Mouse (Mus musculus) embryonic facial prominence, embryonic 15.5 days (tissue): ENCODE results near the gene Cyfip2. TPM values are rescaled to one million over a fixed set of nuclear protein-coding genes. Genes with fewer than 3 reads are reported as not detected.

Experiments used
- ATAC-seq: fragments of 200-750 bp; cut with Nextera tagmentation; 2 replicates; pipeline ENCODE4 v1.8.0; 2017; ENCODE audit warnings: low read depth, moderate TSS enrichment; ENCODE audit not compliant: insufficient number of reproducible peaks, low FRiP score, low TSS enrichment
- H3K27ac ChIP-seq: fragments of 300-500 bp; sonication (generic); replicated peaks from 2 replicates; pipeline ENCODE4 v1.5.1; 2015; ENCODE audit warnings: mild to moderate bottlenecking, inconsistent platforms
- H3K27me3 ChIP-seq: fragments of 300-500 bp; sonication (generic); 2 replicates; pipeline ENCODE4 v1.6.1; 2015; ENCODE audit warnings: inconsistent platforms
- H3K36me3 ChIP-seq: fragments of 300-500 bp; sonication (generic); 2 replicates; pipeline ENCODE4 v1.6.1; 2015; ENCODE audit warnings: mild to moderate bottlenecking, inconsistent platforms
- H3K4me1 ChIP-seq: fragments of 300-500 bp; sonication (generic); 2 replicates; pipeline ENCODE4 v1.6.1; 2015; ENCODE audit warnings: inconsistent platforms
- H3K4me2 ChIP-seq: fragments of 300-500 bp; sonication (generic); replicated peaks from 2 replicates; pipeline ENCODE4 v1.6.1; 2015; ENCODE audit warnings: mild to moderate bottlenecking, inconsistent platforms
- H3K4me3 ChIP-seq: fragments of 300-500 bp; sonication (generic); replicated peaks from 2 replicates; pipeline ENCODE4 v1.5.1; 2015; ENCODE audit warnings: mild to moderate bottlenecking, inconsistent platforms
- H3K9ac ChIP-seq: fragments of 300-500 bp; sonication (generic); 2 replicates; pipeline ENCODE4 v1.6.1; 2015; ENCODE audit warnings: inconsistent platforms
- H3K9me3 ChIP-seq: fragments of 300-500 bp; sonication (generic); replicated peaks from 2 replicates; pipeline ENCODE4 v1.6.1; 2016; ENCODE audit warnings: inconsistent platforms
- WGBS: fragments of 180-500 bp; shearing (Covaris S2); methylation state at CpG from one replicate; pipeline ENCODE4 v1.1.7; 2015; 5-methylcytosine and 5-hydroxymethylcytosine counted together
- polyA plus RNA-seq: library from polyadenylated mRNA; unstranded; fragments of >200 nt; fragmentation: Nextera tagmentation; extraction: Ambion mirVana; gene quantifications from 2 replicates; pipeline ENCODE4 v1.2.1, GENCODE M21; 2015

Cyfip2 gene
- polyA plus RNA-seq, 1 experiment from 2014 or later: 14.2 TPM

DNA sequence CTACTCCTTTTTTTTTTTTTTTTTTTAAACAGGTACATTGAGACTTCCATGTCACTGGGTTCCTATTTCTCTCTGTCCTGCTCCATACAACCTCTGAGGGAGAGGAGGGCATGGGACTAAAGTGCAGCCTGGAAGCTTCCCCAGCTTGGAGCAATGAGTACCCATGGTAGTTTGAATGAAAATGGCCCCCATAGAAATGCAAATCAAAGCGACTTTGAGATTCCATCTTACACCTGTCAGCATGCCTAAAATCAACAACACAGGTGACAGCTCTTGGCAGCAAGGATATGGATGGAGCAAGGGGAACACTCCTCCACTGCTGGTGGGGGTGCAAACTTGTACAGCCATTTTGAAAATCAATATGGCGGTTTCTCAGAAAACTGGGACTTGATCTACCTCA, 57.4 kb downstream of the Cyfip2 start:
- no peak overlapping the region for H3K4me3 ChIP-seq
- no peaks in the 10 kb centered on the region for H3K27me3 ChIP-seq
- H3K9ac ChIP-seq: no peak overlapping the region
- no peaks in the 10 kb centered on the region for H3K9me3 ChIP-seq
- ATAC-seq: no peak
- no peaks in the 10 kb centered on the region for H3K36me3 ChIP-seq
- H3K4me1 ChIP-seq: no peaks in the 10 kb centered on the region
- no peak overlapping the region for H3K27ac ChIP-seq
- WGBS: 83% methylated on average over 2 of the region's 2 CpGs
- no peak overlapping the region for H3K4me2 ChIP-seq

DNA sequence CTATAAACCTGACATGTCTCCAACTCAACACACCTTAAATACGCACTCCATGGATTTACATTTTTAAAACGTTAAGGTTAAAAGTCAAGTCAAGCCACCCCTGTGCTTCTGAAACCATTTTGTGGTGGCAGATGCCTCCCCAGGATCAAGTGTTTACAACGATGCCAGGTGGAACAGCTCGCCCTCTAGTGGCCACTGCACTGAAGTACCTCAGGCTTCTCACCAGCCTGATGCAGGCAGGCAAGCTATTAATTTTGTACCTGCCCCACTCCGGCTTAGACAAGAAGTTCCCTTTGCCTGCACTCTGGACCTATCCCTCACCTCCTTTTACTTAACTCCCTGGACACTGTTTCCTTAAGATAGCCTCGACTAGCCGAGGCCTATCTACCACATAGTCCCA, 60.7 kb downstream of the Cyfip2 start:
- no peaks in the 10 kb centered on the region for H3K27me3 ChIP-seq
- no peaks in the 10 kb centered on the region for H3K4me1 ChIP-seq
- H3K9me3 ChIP-seq: no peaks in the 10 kb centered on the region
- H3K36me3 ChIP-seq: no peaks in the 10 kb centered on the region
- no peak overlapping the region for H3K27ac ChIP-seq
- no peak for ATAC-seq
- no peak overlapping the region for H3K4me3 ChIP-seq
- H3K9ac ChIP-seq: no peak overlapping the region
- H3K4me2 ChIP-seq: no peak overlapping the region
- 26% methylated on average over 7 of the region's 7 CpGs for WGBS

DNA sequence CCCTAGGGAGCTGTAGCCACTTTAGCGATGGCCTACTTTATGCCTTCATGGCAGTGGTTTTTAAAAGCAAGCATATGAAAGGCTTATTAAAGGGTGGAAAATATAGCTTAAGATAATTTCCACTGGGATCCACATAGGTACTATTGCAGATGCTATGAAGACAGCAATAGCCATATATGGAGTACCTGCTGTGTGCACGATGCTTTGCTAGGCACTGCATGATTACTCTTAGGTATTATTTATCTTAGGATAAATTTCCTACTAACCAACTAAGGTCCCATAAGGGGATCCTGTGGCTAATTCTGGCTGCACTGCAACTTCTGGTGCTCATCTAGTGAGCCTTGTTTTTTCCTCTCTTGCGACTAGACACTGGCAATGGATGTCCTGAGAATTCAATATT, 64.3 kb downstream of the Cyfip2 start:
- Histone ChIP-seq H3K4me1 (no peaks in the 10 kb centered on the region), H3K27ac (no peak overlapping the region), H3K36me3 (no peaks in the 10 kb centered on the region), H3K27me3 (no peaks in the 10 kb centered on the region), H3K4me2 (no peak overlapping the region), H3K4me3 (no peak overlapping the region), H3K9me3 (no peaks in the 10 kb centered on the region), H3K9ac (no peak overlapping the region)
- 86% methylated on average over 3 of the region's 3 CpGs for WGBS
- no peak for ATAC-seq

DNA sequence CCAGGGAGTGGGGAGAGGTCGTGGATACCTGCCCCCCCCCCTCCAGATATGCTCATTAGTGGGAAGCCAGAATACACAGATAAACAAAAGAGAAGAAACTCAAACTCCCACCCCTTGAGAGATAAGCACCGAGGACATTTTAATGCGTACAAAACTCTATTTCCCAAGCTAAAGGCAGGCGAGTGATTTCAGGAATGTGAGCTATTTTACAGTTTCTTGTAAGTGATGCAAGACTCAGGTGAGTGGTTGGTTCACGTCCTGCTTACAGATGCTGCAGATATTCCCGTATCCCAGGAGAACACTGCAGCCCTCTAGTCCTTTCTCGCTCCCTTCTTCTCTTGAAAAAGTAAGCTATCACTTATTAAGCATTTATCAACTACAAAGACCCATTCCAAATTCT, 66.3 kb downstream of the Cyfip2 start:
- H3K36me3 ChIP-seq: no peaks in the 10 kb centered on the region
- no peak overlapping the region for H3K27ac ChIP-seq
- no peaks in the 10 kb centered on the region for H3K4me1 ChIP-seq
- no peak overlapping the region for H3K4me2 ChIP-seq
- ATAC-seq: no peak
- no peak overlapping the region for H3K9ac ChIP-seq
- H3K27me3 ChIP-seq: no peaks in the 10 kb centered on the region
- H3K9me3 ChIP-seq: no peaks in the 10 kb centered on the region
- H3K4me3 ChIP-seq: no peak overlapping the region
- 76% methylated on average over 7 of the region's 7 CpGs for WGBS

DNA sequence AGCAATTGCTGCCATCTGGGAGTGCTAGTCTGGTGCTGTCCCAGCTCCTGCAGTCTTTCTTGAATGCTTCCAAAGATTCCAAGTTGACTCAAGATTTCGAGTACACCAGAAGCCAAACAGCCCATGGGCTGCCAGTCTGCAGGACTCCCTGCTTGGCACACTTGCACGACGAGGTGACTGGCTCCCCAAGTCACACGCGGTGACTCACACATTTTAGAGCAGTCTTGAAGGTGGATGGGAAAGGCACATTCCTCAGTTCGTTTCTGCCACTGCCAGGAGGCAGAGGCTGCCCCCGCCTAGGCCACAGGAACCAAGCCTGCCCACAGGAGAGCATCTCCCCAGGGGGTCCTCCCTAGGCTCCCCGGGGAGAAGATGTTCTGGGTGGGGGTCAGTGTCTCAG, 66.7 kb downstream of the Cyfip2 start:
- no peak overlapping the region for H3K4me3 ChIP-seq
- no peaks in the 10 kb centered on the region for H3K9me3 ChIP-seq
- no peaks in the 10 kb centered on the region for H3K36me3 ChIP-seq
- no peak for ATAC-seq
- no peaks in the 10 kb centered on the region for H3K4me1 ChIP-seq
- WGBS: 58% methylated on average over 8 of the region's 8 CpGs
- no peaks in the 10 kb centered on the region for H3K27me3 ChIP-seq
- no peak overlapping the region for H3K27ac ChIP-seq
- no peak overlapping the region for H3K4me2 ChIP-seq
- no peak overlapping the region for H3K9ac ChIP-seq

DNA sequence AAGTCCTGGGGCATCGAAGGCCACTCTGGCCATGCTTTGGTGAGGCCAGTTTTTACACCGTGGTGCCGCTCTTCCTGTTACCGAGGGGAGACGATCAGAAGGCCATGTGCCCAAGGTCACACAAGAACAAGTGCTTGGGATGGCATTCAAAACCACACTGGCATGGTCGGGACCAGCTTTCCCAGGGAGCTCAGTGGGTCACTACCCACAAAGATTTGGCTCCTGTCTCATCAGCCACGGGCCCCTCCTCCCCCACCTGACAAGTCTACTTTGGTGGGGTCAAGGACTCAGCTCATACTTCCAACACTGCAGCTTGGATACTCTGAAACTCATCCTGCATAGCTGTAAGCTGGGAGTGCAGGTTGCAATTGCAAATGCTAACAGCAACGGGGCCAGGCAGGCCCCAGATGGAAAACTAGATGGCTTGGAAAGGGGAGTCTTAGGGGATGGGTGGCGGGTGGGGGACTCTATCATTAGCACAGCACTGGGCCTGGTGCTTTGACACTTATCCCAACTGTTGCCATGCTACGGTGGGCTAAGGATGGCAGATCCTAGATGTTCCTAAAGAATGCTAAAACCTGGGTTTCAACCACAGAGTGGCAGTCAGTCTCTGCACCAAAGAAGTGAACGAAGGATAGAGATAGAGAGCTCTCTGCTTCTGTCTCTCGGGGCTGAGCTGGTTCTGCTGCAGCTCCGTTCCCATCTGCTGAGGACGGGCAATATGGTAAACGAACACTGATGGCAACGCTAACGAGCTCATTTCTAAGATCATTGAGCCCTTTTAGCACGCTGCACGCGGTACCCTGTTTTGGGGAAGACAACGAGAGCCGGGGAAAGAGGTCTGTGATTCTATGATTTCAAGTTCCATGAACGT, 67.7 kb downstream of the Cyfip2 start:
- Histone ChIP-seq H3K27ac (no peak overlapping the region), H3K9me3 (no peaks in the 10 kb centered on the region), H3K4me2 (no peak overlapping the region), H3K9ac (no peak overlapping the region), H3K4me3 (no peak overlapping the region), H3K36me3 (no peaks in the 10 kb centered on the region), H3K4me1 (no peaks in the 10 kb centered on the region), H3K27me3 (no peaks in the 10 kb centered on the region)
- no peak for ATAC-seq
- WGBS: 89% methylated on average over 23 of the region's 23 CpGs

DNA sequence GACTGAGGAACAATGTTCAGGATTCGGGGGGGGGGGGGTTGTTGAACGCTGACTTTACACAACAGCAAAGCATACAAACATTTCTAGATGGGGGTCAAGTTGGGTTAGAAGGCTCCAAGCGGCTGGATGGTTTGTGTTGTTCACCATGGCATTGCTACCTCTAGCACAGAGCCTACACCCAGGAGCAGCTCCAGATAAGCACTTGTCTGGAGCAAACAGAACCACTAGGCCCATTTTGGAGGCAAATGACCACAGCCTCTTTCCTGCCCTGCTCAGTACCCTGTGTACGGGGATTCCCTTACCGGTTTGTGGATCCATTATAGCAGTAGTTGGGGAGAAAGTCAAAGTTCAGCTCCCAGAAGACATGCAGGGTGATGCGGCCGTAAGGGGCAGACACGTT, 70.7 kb downstream of the Cyfip2 start:
- H3K4me1 ChIP-seq: no peaks in the 10 kb centered on the region
- no peak overlapping the region for H3K4me3 ChIP-seq
- ATAC-seq: no peak
- H3K9me3 ChIP-seq: no peaks in the 10 kb centered on the region
- no peak overlapping the region for H3K4me2 ChIP-seq
- H3K27ac ChIP-seq: no peak overlapping the region
- H3K9ac ChIP-seq: no peak overlapping the region
- H3K36me3 ChIP-seq: no peaks in the 10 kb centered on the region
- H3K27me3 ChIP-seq: no peaks in the 10 kb centered on the region
- WGBS: 90% methylated on average over 8 of the region's 8 CpGs

DNA sequence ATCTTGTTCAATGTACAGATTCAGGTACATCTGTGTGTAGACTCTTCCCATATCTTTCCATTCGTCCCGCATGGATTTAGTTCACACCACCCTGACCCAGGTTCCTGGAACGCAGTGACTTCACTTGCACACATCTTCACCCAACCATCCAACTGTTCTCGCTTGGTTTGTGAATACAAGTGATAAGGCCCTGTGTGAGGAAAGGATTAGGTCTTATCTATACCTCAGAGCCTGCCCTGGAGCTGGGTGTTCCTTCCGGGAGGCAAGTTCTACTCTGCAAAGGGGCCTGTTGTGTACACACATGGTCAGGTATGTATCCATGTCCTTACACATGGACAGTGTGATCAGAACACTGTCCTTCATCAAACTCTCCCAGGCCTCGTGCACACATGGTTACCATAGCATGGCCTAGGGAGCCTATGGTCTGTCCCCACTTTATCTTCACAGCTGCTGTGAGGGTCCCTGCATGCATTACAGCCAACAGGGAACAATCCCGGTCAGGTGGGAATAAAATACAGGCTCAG, 71.4 kb downstream of the Cyfip2 start:
- Histone ChIP-seq H3K27ac (no peak overlapping the region), H3K4me1 (no peaks in the 10 kb centered on the region), H3K36me3 (no peaks in the 10 kb centered on the region), H3K27me3 (no peaks in the 10 kb centered on the region), H3K4me3 (no peak overlapping the region), H3K9ac (no peak overlapping the region), H3K4me2 (no peak overlapping the region), H3K9me3 (no peaks in the 10 kb centered on the region)
- 90% methylated on average over 7 of the region's 7 CpGs for WGBS
- ATAC-seq: no peak

DNA sequence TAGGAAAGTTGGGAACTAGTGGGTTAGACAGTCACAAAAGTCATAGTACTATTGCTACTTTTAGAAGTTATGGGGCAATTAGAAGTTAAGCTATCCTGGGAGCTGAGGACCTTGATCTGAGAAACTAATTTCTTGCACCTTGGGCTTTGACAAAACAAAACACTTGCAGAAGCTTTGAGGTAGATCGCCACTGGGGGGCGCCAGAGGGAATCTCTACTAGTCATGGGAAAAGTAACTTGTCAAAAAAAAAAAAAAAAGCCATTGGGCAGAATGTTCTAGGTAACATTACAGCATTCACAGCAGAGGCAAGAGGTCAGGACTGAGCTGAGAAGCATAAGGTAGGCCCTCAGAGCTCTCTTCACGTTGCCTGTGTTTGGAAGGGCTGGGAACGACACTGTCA, 75.7 kb downstream of the Cyfip2 start:
- Histone ChIP-seq H3K4me1 (no peaks in the 10 kb centered on the region), H3K36me3 (no peaks in the 10 kb centered on the region), H3K27ac (no peak overlapping the region), H3K9ac (no peak overlapping the region), H3K4me3 (no peak overlapping the region), H3K27me3 (no peaks in the 10 kb centered on the region), H3K4me2 (no peak overlapping the region), H3K9me3 (no peaks in the 10 kb centered on the region)
- 37% methylated on average over 4 of the region's 4 CpGs for WGBS
- no peak for ATAC-seq

DNA sequence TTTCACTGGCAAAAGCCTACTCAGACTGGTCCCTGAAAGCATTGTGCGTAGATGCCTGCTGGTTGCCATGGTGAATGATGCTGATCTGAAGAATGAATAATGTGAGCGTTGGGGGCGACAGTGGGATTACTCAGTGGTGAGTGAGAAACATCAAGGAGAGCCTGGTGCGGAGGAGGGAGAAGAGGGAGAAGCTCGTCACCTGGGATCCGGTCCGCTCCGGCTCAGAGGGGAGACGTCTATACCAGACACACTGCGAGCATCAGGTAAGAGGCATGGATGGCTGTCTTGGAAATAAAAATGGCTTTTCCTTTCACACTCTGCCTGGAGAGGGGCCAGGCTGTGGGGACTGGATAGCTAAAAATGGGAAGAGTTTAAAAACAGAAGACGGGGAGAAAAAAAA, 77.3 kb downstream of the Cyfip2 start, which contains the start of gene Fndc9:
Gene Fndc9 (plus strand): TSS at position 198 of the 400 bp plus-strand sequence.
- no peaks in the 10 kb centered on the region for H3K36me3 ChIP-seq
- no peak within 1 kb of the TSS for H3K4me3 ChIP-seq
- no peaks in the 10 kb centered on the region for H3K27me3 ChIP-seq
- 80% methylated on average over 11 of the region's 11 CpGs for WGBS
- no peaks in the 10 kb centered on the region for H3K4me1 ChIP-seq
- H3K9me3 ChIP-seq: no peaks in the 10 kb centered on the region
- no peak within 1 kb of the TSS for H3K4me2 ChIP-seq
- H3K27ac ChIP-seq: no peak within 1 kb of the TSS
- ATAC-seq: no peak
- no peak within 1 kb of the TSS for H3K9ac ChIP-seq

DNA sequence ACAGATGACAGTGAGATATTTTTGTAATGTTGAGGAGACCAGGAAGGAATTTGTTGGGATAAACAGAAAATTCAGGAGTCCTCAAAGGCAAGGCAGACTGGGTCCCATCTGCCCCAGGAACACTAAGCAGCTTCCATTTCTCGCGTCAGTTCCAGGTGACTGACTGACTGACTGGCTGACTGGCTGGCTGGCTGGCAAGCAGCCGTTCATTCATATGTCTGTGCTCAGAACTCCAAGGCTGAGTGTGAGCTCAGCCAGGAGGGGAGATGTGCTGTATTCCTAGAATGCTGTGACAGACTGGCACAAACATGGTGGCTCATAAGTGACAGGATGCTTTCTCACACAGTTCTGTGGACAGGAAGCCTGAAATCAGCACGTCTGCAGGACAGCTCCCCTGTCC, 78.7 kb downstream of the Cyfip2 start:
- H3K27me3 ChIP-seq: no peaks in the 10 kb centered on the region
- H3K9me3 ChIP-seq: no peaks in the 10 kb centered on the region
- no peak for ATAC-seq
- H3K27ac ChIP-seq: no peak overlapping the region
- H3K4me1 ChIP-seq: no peaks in the 10 kb centered on the region
- H3K4me2 ChIP-seq: no peak overlapping the region
- H3K4me3 ChIP-seq: no peak overlapping the region
- 67% methylated on average over 4 of the region's 4 CpGs for WGBS
- H3K36me3 ChIP-seq: no peaks in the 10 kb centered on the region
- H3K9ac ChIP-seq: no peak overlapping the region

DNA sequence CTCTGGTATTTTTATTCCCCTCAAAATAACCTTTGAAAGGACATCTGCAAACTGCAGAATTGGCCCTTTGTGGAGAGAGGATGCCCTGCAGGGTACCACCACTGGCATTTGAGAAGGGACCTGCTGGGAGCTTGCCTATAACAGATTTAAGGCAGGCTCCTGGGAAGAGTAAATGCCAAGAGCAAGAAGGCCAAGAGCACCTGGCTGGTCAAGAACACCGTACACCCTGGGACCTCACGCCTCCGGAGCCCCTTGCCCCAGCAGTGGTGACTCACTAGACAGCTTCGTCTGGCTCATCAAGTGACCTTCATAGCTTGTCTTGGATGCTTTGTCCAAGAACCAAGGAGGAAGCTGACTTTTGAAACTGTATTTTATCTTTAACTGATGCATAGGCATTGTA, 79.9 kb downstream of the Cyfip2 start:
- ATAC-seq: no peak
- no peak overlapping the region for H3K4me3 ChIP-seq
- no peaks in the 10 kb centered on the region for H3K36me3 ChIP-seq
- WGBS: 89% methylated on average over 4 of the region's 4 CpGs
- H3K9ac ChIP-seq: no peak overlapping the region
- H3K4me2 ChIP-seq: no peak overlapping the region
- H3K27ac ChIP-seq: no peak overlapping the region
- H3K27me3 ChIP-seq: no peaks in the 10 kb centered on the region
- H3K9me3 ChIP-seq: no peaks in the 10 kb centered on the region
- no peaks in the 10 kb centered on the region for H3K4me1 ChIP-seq
